Mouse (Mus musculus) frontal cortex, adult (tissue): ENCODE results near the gene Ccdc152.
"Not testable (repeated sequence)": the region's sequence is repeated elsewhere in the genome, so short reads cannot be mapped to it uniquely, and the experiment has no call there.

Experiments
- ATAC-seq: cut with Nextera tagmentation; 2 replicates; pipeline ENCODE4 v1.9.2; 2017; ENCODE audit warnings: mild to moderate bottlenecking, moderate library complexity, mixed read lengths; ENCODE audit not compliant: low TSS enrichment

The Ccdc152 gene

DNA sequence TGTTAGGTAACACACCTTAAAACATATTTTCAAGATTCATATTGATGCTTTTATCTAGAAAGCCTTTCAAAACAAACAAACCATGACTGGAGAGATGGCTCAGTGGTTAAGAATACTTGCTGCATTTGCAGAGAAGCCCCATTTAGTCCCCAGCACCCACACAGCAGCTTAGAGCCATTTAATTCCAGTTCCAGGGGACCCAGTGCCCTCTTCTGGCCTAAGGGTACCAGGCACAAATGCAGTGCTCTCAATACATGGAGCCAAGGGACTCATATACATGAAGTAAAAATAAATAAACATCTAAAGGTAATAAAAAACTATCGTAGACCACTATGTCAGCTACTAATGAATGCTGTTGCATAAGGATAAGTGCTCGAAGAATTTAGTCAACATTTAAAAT is 25.9 kb downstream of the Ccdc152 start:
- no peak for ATAC-seq

DNA sequence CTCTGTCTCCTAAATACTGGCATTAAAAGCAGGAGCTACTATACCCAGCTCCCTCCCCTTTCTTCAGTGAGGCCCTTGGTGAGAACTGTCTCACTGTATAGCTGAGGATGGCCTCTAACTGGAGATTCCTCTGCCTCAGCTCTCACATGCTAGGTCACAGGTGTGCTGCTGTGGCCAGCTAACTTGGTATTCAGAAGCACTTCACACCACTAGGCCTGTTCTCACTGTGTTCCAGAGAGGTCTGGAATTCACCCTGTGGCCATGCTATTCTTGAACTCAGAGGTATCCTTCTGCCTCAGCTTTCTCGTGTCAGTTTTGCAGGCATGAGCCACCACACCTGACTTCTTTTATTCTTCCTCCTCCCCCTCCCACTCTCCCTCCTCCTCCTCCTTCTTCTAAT is 30.1 kb downstream of the Ccdc152 start:
- ATAC-seq: no peak

DNA sequence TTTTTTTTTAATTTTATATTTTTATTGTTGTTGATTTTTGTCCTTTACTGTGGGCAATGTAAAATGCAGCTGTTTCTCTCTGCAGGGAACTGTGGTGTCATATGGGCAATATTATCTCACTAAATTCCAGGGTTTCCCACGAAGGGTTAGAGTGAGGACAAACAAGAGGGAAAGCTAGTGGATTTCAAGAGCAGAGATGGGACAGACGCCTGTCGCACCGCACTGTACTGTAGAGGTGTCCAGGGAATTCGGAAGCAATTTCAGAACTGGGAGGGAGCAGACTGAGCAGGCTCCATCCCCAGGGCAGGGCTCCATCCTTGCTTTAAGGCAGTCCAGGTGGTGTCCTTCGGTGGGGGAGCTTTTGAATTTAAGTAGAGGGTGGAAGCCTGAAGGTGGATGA is 32.1 kb downstream of the Ccdc152 start:
- ATAC-seq: no peak

DNA sequence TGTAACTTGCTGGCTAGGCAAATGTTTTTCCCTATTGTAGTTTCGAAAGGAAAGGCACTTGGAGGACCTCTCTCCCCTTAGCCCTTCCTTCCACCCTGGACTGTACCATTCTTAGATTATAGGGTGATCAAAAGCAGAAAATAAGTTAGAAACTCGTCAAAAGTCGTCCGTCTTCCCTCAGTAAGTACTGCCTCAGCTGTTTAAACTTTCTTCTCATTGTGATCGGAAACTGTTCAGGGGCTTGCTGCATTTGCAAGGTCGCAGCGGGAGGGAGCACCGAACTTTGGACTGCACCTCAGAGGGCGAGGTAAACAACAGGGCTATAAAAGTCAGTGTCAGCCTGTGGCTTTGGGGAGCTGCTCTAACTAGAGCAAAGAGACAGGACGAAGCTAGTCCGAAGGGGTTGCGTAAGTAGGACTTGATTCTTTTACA is 32.7 kb downstream of the Ccdc152 start:
- ATAC-seq: peak; percentile 79

DNA sequence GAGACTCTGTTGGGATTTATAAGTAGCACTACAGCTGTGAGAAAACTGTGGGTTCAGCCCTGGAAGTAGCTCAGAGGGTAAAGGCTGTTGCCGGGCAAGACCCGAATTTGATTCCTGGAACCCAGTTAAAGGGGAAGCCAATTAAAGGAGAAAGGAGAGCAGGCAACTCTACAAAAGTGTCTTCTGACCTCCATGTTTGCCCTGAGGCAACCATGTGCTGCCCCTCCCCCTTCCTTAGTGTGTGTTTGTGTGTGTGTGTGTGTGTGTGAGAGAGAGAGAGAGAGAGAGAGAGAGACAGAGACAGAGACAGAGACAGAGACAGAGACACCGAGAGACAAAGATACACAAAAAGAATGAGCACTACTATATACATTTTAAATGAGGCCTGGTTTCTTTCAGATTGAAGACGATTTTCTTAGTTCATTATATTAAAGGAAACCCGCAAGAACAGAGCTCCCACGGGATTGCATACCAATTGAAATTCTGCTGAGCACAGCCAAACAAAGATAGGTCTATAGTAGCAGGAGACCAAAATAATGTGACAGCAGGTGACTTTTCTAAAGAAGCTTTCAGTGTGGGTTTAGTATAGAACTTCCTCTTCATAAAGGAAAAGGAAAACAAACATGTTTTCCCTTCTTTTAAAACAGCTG is 33.2 kb downstream of the Ccdc152 start:
- peak; percentile 64; the same call in 1 of the 2 replicates for ATAC-seq

DNA sequence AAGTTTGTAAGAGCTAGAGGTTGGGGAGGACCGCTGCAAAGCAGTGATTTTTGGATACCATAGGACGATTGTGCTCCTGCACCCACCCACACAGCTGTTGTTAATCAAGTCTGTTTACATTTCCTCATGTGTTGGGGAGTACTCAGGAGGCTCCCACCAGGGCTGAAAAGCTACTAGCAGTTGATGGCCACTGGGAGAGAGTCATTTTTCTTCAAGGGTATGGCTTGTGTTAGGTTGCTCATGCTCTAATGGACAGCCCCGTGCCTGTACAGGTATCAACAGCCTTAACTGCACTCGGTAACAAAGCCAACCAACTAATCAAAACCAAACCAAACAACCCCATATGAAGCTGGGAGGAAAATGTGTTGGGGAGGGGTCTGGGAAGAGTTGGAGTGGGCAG is 33.8 kb downstream of the Ccdc152 start:
- no peak for ATAC-seq

DNA sequence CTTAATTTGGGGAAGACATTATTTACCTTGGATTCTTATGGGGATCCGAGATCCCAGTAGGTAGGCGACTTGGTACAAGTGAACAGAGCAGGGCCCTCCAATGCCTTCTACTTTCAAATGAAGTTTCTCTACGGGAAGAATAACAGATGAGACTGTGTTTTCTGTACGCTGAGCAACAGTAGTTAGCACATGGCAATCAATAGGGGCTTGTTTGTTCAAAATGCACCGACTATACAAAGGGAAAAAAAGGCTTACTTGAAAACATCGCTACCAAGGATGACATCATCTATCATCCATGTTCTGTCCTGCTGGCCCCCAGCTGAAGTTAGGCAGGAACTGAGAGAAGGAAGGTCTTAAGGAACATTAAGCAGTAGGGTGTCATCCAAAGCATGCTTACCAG is 35.1 kb downstream of the Ccdc152 start, which contains the start of gene Selenop:
Gene Selenop, plus strand, starts transcription at position 301 of the 400 bp plus-strand sequence.
- no peak for ATAC-seq

DNA sequence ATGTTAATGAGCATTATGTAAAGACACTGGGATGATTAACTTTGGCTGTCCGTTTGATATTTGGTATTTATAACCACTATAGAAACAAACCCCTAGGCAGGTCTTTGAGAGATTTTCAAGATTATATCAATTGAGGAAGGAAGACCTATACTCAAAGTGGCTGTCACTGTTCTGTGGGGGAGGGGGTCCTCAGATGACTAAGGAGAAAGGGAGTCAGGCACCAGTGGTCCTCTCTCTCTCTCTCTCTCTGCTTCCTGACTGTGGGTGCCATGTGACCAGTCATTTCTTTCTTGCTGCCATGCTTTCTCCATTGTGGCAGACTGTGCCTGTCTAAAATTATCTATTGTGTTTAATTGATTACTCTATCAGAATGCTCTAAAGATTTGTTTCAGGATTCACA is 38.5 kb downstream of the Ccdc152 start:
- ATAC-seq: no peak

DNA sequence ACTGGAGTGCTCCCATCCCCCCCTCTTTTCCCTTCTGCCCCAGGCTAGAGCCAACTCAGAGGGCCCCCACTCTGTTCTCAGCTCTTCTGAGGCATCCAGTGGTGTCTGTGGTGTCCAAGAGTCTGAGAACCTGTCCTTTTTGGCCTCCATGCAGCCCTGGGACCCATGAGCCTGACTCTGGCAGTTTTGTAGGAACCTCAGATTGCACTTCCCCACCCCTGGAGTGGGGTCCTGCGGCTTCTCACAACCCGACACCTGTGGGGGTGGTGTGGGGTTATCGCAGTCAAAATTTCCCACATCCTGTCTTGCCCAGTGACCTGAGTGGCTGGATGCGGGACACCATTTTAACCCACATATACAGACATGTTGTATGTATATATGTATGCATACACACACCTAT is 39.0 kb downstream of the Ccdc152 start:
- ATAC-seq: no peak

DNA sequence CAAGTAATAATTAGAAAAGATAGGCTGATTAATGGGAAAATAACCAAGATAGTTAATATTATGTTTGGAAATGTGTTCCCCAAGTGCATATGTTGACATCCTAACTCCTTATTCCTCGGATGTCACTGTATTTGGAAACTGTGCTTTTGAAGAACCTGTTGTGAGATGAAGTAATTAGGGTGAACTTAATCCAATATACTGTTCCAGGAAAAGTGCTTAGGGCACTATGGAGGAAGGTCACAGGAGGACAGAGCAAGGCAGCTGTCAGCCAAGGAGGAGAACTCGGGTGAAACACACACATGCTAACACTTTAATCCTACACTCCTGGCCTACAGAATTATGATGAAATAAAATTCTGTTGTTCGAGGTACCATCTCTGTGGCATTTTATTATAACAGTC is 40.4 kb downstream of the Ccdc152 start:
- no peak for ATAC-seq

DNA sequence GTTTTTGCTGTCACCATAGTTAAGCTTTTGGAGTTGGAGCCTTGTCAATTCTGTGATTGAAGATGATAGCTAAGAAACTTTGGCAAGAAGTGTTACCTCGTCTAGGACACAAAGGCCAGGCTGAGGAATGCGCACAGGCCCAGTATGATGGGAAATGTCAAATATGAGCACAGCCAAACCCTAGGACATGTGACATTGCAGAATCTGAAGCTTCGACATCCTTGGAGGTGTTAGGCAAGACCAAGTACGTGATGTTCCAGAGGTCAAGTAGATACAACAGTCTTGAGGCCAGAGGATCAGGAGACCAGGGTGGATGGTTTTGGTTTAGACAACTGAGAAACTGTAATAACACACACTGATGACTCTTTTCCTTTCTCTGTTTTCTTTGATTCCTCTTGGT is 43.0 kb downstream of the Ccdc152 start:
- no peak for ATAC-seq

DNA sequence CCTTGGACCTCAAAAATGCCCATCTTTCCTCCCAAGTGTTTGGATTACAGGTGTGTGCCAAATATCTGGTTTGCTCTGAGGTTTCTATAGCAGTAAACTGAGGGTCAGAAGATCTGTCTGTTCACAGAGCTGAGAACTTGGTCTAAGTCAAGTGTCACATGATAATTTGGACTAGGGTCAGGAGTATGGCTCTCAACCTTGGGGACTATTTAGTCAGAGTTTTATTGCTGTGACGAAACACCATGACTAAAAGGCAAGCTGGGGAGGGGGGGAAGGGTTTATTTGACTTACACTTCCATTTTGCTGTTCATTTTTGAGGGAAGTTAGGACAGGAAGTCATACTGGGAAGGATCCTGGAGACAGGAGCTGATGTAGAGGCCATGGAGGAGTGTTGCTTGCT is 44.3 kb downstream of the Ccdc152 start:
- ATAC-seq: no peak

DNA sequence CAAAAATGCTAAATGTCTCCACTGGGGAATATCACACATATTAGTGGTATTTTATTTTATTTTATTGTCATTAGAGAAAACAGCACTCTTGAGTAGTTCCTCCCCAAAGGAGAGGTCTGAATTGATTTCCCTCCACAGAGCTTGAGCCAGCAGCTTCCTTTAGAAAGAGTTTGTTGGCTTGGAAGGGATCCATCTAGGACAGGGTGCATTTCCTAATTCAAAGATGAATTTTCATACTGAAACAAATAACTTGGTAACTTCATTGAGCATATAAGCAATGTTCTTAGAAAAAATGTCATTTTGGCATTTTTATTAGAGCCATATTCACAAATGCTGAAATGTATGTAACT is 51.6 kb downstream of the Ccdc152 start:
- ATAC-seq: no peak

DNA sequence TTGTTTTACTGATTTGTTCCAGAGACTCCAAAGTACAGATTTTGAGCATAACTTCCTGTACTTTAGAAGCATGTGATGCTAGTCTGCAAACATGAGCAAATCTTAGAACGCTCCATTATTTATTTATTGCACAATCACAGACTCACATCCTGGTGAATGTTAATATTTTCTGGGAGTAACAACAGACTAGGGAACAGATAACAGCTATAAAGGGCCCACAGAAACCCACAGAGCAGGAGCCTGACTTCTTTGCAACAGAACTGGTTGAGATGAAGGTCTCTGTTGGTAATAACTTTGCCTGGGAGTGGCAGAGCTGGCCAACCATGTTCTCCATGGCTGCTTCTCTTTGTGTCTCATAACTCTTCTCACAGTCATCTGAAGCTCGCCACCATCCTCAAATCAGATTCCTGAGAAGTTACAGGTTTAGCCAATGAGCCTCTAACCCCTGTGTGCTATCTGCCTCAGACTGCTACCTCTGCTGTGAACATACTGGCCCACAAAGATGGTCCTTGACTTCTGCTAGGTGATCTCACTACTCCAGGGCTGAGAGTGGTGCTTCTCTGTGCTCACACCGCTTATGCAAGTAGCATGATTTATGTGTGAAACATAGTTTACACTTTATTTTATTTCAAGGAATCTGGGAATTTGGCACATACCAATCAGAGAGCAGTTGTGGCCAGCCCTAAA is 52.2 kb downstream of the Ccdc152 start:
- ATAC-seq: no peak

DNA sequence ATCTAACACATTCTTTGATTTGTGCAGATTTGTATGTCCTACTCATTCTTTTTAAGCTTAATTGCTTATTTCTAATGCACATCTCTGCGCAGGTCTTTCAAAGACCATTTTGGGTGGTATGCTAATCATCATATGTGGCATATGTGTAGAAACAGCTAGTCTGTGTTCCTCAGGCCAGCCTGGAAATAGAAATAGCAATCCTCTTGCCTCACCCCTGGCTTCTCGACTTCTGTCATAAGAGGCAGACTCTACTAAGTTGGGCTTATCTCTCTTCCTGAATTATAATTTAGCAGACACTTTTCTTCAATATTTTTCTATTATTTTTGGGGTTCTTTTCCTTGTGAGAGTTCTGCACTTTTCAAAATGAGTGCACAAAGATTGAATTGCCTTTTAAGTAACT is 52.7 kb downstream of the Ccdc152 start:
- ATAC-seq: no peak

DNA sequence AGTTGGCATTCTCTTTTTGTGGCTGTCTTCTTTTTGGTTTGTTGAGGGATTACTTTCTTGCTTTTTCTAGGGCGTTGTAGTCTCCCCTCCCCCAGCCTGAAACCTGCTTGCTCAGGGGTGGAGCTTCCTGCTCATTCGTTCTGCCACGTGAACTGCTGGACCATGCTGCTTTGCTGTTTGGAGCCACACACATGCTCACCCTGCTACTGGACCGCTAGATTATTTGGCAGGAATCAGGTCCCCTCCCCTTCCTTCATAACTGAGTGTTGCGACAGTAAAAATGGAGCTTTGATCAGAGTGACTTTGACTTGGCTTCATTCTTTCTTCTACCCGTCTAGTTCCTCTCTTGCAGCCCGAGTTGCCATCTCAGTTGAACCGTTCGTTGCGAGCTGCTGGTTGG is 58.3 kb downstream of the Ccdc152 start:
- ATAC-seq: not testable (repeated sequence)

DNA sequence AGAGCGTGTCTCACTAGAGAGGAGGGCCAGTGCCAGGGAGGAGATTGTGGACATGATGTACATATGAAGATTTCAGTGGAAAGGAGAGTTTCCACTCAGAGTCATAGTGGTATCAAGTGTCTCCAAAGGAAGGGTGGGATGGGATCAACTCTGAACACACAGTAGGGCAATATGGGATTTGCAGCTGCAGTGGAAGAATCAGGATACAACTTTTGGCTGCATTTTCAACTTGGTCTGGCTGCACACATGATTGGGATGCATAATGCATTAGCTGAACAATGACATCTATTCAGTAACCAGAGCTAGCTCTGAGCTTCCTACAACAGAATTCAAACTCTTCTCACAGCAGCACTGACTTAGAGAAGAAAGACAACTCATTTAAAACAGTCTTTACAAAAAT is 65.4 kb downstream of the Ccdc152 start:
- ATAC-seq: peak; percentile 80

DNA sequence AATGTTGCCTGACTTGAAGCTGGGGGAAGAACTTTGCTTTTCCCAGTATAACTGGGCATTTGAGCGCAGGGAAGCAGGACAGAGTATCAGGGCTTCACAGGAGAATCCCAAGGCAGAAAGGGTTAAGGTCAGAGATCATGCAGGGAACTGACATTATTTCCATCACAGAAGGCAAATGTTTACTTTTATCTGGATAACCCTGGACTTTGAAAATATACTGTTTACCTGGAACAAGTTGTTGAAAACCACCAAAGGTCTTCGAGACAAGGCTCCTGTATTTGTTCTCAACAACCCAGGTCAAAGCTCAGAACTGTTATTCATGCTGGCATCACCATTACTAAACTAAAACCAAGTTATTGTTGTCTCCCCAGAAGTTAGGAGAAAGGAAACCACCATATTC is 67.0 kb downstream of the Ccdc152 start:
- ATAC-seq: no peak

DNA sequence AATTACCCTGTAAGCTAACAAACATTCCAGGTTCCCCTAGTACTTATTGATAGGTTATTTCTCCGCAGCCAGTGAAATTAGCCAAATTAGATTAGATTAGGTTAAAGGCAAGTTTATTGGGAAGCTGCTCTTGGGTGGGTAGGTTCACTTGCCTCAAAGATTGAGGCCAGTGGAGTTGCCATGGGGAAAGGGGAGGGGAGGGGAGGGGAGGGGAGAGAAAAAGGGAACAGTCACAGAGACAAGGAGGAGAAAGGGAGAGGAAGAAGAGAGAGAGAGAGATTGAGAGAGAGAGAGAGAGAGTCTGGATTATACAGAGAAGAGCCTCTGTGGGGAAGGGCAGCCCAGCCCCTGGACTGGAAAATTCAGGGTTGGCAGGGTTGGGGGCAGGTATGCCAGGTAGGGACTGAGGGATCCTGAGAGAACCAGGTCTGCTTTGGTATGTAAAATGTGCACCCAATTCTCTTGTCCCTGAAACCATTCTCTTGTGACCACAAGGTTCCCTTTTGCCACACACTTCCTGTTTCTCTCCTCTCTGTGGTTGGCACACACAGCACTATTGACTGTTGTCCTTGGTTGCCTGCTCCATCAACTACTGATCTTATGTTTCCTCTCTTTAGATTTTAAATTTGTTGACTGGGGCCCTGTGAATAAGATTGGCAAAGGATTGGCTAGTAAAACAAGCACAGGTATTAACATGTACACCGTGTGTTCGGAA is 69.3 kb downstream of the Ccdc152 start:
- no peak for ATAC-seq

DNA sequence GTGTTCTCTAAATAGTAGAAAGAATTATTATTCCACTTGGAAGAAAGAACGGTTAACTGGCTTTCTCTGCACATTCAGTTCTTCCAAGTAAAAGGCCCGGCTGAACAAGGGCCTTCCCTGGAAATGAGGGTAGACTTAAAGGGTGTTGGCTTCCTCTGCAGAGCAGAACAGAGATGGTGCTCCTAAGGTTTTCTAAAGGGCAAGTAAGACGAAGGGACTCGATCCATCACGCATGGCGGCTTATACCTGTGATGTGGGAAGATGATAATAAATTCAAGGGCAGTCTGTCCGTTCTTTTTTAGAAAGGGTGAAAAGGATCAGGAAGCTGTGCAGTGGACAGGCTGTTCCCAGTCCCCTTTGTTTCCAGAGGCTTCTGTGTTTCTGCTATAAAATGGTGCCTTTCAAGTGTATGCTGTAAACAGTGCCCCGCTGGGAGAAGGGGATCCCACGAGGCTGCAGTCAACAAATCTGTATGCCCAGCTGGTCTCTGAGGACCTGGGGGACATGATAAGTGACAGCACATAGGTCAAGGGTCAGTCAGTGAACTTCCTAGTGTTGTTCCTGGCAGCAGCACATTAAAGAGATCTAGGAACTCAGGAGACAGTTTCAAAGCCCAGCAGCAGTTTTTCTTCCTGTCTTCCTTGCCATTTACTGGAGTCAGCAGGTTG is 71.0 kb downstream of the Ccdc152 start:
- peak; percentile 79 for ATAC-seq

DNA sequence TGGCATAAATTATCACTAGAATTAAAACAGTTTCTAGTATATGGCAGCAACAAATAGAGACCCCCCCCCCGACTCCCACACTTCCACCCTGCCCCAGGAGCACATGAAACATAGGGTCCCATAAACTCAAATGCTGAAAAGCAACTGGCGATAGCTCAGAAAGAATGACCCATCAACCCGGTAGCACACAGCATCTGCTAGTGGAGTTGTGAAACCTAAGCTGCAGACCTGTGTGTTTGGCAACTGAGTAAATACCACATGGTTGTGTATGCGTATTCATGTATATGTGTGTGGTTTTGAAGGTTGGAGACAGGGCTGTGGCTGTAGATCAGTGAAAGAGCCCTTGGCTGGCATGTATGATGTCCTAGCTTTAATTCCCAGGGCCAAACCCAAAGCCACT is 72.3 kb downstream of the Ccdc152 start:
- no peak for ATAC-seq
